Mouse (Mus musculus) telencephalon, adult 2 months (tissue): Measurements from ENCODE around the gene Tnrc6b.
A peak's percentile ranks its signal among the peaks of the same experiment; 100 is the strongest.

Experiments used
- DNase-seq: peaks from one replicate; pipeline ENCODE4 v3.0.0-alpha.2; 2011; ENCODE audit warnings: low read depth, low spot score

Tnrc6b gene

GRCm38 (mm10) chr15:80781218-80781806, 70.2 kb downstream of the Tnrc6b start:
- DNase-seq = no peak

- DNase-seq = no peak
These were observed 73.4 kb downstream of the Tnrc6b start for GRCm38 (mm10) chr15:80784553-80784971.

DNA sequence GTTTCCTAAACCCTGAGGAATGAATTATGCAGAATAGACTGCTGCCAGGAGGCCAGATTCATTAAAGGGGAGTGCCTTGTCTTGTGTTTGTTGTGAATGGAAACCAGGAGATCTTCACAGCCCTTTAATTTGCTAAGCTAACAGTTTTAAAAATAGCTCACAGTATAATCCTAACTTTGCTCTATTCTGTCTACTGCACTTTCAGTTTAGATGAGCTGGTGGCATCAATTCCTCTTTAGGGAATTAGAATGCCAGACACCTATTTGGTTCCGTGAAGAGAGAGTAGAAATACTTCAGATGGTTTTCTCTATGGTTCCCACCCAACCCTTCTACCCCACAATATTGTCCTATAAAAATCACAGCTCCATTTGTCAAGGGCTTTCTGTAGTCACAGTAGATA, 74.6 kb downstream of the Tnrc6b start:
- DNase-seq = no peak

GRCm38 (mm10) chr15:80787746-80788145, 76.6 kb downstream of the Tnrc6b start:
- DNase-seq = no peak

DNA sequence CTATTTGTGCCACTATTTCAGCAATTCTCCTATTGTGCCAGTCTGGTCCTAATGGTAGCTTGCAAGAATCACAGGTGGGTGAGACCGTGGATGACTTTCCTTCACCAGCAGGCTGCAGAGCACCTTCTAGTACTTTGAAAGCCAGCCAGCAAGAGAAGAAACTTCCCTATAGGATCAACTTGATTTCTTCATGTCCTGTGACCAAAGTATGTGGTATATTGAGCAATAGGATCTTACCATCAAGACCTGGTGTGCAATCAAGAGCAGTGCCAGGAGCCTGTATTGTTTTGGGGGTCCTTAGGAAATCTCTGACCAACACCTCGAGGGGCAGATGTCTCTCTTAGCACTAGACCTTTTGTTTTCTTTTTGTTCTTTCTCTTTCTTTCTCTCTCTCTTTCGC, 81.4 kb downstream of the Tnrc6b start:
- DNase-seq = no peak

- no peak for DNase-seq
These were observed 84.0 kb downstream of the Tnrc6b start for GRCm38 (mm10) chr15:80795076-80795475.

DNA sequence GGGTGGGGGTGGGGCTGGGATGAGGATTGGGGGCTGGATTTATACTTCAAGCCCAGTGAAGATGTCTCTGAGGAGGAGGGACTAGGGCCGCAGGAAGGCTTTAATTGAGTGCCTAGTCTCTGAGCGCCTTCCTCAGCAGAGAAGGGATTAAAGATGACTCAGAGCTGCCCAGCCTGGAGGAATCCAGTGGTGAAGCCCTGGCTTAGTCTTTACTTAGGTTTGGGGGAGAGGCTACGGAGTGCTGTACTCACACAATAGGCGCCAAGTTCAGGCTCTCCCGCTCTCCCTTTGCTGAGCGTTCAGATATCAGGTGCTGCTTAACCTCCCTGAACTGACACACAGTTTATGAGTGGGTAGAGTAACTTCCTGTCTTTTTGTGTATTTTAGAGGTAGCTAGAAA, 86.6 kb downstream of the Tnrc6b start:
- no peak for DNase-seq

DNA sequence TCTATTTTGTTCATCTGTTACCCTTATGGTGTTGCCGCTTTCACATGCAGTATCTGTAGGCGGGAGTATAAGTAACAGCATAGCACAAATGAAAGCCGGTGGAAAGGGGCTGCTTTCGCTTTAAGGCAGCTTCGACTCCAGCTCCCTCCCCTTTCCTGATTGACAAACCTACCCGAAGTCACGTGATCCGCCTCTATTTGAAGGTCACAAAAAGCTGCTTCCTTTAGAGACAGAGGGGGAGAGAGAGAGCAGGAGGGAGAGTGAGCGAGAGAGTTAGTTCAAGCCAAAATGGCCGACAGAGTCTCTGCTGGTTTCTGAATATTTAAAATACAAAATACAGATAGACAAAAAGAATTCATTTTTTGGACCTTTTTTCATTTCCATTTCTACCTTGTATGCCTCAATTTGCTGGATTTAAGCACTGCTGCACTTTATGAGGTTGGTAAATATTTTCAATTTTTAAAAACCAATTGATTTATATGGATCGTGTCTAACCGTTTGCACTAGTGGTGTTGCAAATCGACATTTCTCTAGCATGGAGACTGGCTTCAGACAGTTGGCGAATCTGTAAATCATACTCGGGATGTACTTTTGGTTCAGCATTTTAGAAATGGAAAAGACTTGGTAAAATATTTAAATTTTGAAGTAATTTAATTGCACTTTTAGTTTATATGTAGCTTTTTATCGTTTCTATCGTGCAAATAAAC, 87.4 kb downstream of the Tnrc6b start:
- DNase-seq = peak; percentile 99

DNA sequence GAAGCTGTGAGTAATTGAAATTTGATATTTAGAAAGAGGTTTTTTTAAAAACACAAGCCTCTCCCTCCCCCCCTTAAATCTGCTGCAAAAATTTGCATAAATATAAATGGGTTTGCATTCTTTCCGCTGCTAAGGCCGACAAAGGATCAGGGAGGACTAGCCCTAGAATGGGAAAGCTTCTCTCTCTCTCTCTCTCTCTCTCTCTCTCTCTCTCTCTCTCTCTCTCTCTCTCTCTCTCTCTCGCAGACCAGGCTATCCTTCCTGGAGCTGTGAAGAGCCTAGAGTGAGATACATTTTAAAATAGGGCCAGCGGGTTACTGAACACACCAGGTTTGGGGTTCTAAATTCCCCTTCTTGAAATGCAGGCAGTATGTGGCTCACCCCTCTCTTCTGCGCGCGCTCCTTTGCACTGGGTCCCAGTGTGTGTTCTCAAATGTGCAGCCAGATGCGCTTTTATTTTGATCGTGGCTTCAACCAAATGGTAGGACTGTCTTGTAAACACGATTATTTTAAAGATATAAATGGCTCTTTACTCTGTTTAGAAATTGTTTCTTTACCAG, 88.0 kb downstream of the Tnrc6b start:
- DNase-seq = no peak

DNA sequence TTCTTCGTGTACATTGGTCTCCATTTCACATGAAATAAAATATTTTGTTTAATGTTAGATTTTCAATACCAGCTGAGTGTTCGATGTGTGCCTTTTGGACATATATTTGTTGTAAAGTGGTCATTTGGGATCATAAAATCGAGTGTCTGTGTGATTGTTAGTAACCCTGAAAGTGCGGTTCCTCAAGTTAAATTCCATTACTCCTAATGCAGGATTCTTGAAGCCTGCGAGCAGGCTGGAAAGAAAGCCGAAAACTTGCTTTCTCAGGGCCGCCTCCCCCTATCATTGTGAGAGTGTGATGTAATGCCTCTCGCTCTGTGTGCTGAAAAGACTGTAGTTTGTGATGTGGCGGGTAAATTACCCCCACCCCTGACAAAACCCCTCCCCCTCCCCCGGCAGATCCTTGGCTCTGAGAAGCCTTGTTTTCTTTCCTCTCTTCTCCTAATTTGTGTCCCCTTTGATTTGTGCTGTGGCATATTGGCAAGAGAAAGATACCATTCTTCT, 88.6 kb downstream of the Tnrc6b start:
- DNase-seq = peak; percentile 48

GRCm38 (mm10) chr15:80800201-80800600, 89.1 kb downstream of the Tnrc6b start:
- no peak for DNase-seq

DNA sequence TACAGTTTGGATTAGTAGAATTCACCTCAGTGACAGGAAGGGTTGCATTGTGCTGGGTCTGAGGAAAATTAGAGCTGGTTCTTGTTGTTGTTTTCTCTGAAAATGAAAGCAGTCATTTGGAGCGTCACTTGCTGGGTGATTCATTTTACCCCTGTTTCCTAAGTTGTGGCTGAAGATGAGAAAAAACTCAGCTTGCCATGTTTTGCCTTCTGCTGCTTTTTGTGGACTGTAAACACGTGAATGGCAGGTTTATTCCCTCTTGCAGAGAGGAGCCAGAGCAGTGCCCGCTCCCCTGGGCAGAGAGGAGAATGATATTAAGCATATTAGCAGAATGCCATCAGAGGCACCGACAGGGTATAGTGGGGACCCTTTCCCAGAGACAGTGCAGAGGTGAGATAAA, 89.7 kb downstream of the Tnrc6b start:
- no peak for DNase-seq

- DNase-seq = no peak
These were observed 90.5 kb downstream of the Tnrc6b start for GRCm38 (mm10) chr15:80801597-80801996.

DNA sequence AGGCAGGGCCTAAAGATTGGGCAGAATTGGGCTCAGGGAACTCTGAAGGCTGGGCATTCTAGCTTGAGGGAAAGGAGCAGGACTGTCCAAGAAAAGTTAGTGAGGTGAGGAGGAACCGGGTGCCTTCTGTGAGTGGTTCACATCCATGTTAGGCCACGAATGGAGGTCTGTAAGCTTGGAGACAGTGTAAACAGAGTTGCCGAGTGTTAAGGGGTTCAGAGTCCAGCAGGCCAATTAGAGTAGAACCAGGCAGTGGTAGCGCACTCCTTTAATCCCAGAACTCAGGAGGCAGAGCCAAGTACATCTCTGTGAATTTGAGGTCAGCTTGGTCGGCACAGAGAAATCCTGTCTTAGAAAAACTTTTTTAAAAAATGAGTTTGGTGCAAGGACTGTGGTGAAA, 96.0 kb downstream of the Tnrc6b start:
- DNase-seq = no peak

- no peak for DNase-seq
These were observed 99.1 kb downstream of the Tnrc6b start for GRCm38 (mm10) chr15:80810226-80810625.

- no peak for DNase-seq
These were observed 101.7 kb downstream of the Tnrc6b start for GRCm38 (mm10) chr15:80812840-80813239.

DNA sequence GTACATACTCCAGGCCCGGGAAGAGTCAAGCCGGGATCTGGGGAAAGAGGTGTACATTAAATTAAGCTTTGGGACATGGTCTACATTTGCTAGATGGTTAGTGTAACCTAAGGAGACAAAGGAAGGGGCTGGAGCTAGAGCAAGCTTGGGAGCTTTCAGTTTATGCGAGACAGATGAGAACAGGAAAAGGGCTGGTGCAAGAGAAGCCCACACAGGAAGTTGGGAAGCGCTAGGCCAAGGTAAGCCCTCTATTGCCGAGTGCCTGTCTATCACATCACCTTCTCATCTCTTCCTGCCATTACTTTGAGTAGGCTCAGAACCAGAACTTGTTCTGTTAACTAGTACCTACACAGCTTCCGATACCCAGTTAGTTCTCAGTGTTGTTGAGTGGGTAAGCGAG, 103.7 kb downstream of the Tnrc6b start:
- no peak for DNase-seq

DNA sequence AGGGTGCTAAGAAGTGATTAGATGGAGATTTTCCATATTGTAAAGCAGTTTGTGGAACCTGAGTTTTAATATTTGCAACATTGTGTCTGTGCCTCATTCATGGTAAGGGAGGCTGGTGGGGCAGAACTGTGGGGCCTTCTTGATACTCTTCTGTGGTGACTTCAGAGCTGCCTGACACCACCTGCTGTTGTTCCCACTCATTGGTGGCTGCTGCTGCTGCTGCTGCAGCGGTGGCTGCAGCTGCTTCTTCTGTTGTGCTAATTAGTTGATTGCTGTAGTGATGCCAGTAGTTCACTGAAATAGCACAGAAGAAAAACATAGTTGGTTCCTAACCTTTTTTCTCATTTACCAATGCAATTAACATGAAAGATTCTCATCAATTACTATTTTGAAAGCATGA, 111.2 kb downstream of the Tnrc6b start:
- DNase-seq = no peak

DNA sequence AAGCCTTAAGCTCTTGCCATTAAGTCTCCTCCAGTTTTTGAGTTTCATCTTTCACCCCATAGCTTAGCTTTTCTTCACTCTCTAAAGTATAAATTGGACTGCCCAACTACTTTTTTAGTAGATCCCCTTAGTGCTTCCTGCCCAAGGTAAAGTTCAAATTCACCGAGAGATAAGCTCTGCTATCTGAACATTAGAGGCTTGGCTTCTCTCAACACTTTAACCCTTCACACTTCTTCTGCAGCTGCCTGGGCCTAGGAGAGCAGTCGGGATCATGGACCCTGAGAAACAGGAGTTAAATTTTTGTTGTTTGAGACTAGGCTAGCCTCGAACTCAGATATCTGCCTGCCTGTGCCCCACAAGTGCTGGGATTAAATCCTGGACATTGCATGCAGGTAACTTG, 120.1 kb downstream of the Tnrc6b start:
- DNase-seq = no peak

DNA sequence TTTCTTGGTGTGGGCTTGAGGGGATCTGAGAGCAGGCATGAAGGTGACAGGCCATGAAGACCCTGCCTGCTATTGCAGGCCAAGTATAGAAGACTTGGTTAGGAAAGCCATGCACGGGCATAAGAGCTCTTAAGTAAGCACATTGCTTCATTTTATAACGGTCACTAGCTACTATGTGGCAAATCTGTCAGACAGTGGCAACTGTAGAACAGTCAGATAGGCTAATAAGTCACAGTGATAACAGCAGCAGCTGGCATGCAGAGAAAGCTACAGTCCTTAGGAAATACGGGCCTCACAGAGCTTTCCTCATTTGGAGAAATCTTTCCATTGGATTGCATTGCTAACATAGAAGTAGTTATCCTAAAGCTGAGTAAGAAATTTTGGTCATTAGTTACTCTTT, 121.7 kb downstream of the Tnrc6b start:
- no peak for DNase-seq

DNA sequence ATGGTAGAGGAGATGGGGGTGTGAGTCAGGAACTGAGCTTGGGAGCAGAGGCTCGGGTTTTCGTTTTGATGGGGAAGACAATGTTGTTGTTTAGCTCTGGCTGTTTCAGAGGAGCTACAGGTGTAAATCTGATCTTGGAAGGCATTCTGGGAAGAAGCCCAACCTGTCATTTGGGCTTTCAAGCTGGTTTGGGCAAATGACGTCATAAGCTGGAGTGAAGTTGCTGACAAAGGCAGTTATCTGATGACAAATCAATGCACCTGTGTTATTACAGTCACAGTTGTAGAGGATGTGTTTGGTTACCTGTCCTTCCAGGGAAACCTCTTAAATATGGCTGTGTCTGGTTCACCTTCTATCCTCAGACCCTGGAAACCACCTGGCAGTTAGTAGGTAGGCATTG, 125.1 kb downstream of the Tnrc6b start:
- no peak for DNase-seq

GRCm38 (mm10) chr15:80838836-80839235, 127.7 kb downstream of the Tnrc6b start:
- no peak for DNase-seq
